Mouse (Mus musculus): ENCODE results near the gene Hist1h4h.
"Not testable (repeated sequence)": the region's sequence is repeated elsewhere in the genome, so short reads cannot be mapped to it uniquely, and the experiment has no call there.

Gene Hist1h4h

DNA sequence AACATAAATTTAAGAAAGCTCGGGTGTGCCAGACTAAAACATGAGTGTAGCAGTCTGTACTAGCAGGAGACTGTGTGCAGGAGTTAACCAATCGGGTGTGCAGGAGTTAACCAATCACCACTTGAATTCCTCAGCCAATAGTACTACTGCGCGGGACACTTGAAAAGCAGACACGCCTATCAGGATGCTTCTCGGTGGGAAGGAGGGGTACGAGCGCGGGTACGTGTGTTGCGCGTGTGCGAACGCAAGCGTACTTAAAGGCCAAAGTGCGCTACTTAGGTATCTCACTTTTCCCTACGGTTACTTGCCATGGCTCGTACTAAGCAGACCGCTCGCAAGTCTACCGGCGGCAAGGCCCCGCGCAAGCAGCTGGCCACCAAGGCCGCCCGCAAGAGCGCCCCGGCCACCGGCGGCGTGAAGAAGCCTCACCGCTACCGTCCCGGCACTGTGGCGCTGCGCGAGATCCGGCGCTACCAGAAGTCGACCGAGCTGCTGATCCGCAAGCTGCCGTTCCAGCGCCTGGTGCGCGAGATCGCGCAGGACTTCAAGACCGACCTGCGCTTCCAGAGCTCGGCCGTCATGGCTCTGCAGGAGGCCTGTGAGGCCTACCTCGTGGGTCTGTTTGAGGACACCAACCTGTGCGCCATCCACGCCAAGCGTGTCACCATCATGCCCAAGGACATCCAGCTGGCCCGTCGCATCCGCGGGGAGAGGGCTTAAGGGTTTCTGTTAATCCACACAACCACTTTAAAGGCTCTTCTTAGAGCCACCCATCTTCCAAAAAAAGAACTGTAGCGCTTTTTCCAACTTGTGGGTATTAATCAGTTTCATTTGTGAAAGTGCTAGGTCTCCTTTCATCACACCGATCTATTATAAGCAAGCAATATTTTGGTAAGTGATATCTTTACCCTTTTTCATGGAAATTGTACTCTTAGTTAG is 4.6 kb downstream of the Hist1h4h start, which contains the start of gene Hist1h3g:
Gene Hist1h3g, plus strand, starts transcription at position 286 of the 939 bp plus-strand sequence.
- not testable (repeated sequence) for DNase-seq (ENCODE audit: low read depth, low spot score)

DNA sequence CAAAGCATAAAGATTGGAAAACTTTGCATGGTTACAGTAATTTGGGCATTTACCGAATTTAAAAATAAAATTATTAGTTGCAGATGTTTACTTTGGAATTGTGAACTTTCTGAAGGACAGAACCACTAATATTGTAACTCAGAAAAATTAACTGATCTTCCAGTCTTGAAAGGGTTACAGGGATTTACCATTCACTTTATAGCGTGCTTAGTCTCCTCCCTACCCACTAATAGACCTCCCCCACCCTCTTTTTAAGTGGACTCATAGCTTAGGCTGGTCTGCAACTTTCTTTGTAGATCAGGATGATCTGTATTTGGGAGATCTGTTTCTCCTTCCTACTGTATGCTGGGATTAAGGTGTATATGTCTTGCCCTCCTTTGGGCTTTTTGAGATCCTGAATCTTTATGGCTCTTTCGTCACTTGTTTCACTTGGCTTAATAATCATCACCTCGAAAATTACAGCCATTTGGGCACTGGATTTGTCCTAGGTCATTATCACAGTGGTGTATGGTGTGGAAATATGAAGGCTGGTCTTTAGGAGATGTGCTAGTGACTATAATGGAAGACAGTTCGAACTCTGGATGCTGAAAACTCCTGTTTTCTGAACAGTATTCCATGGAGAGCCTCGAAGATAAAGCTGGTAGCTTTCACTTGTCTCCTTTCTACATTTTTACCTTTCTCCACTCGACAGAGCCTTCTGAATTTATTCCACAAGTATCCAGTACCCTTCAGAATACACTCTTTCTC is 5.4 kb downstream of the Hist1h4h start:
- no peak for DNase-seq (ENCODE audit: low read depth, low spot score)

DNA sequence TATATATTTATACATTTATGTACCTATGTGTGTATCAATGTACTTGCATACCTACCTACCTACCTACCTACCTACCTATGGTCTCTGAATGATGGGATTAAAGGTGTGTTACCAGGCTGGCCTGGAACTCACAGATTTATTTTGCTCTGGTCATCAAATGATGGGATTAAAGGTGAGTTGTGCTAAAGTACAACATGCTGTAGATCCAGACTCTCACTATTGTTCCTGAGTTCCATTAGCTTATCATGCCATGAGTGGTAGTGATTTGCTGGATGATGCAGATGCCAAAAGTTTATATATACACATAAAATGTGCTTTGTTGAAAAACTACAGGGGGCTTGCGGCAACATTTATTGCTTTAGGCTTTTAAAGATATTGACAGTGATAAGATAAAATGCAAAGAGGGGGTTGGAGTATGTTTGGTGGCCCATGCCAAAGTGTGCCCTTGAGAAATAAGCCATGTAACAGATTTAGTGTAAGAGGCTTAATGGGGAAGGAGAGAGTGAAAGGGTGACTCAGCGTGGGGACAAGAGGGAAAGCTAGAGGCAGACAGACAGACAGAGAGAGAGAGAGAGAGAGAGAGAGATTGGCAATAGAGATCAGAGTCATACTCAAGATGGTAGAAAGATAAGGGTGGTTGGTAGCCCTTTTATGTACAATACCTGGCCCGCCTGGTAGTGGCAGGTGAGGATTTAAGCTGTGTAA is 6.3 kb downstream of the Hist1h4h start:
- no peak for DNase-seq (ENCODE audit: low read depth, low spot score)

DNA sequence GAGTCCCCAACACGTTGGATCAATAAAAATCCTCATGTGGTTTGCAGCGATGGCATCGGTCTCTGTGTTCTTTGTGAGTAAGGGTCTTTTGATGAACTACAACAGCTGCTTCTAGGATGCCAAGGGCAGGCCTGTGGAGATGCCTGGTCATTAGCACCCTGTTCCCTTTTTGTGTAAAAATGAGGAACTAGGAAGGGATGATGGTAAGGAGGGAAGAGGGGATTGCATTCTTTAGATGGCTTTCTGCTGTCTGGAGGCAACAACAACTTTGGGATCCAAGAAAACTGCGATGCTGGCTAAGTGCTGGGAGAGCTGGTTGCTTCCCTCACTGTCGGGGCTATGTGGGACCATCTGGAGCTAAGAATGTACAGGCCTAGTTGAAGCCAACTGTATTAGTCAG is 7.4 kb downstream of the Hist1h4h start:
- no peak for DNase-seq (ENCODE audit: low read depth, low spot score)

DNA sequence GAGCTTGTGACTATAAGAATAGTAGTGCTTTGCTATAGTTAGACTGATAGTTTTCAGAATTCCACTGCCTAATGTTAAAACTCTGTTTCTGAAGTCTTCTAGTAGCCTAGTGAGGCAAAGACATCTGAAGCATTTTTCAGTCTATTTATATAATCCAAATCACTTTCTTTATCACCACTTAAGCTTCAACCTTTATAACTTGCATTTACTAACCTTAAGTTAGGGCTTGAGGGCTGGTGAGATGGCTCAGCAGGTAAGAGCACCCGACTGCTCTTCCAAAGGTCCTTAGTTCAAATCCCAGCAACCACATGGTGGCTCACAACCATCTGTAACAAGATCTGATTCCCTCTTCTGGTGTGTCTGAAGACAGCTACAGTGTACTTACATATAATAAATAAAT is 9.0 kb downstream of the Hist1h4h start:
- not testable (repeated sequence) for DNase-seq (ENCODE audit: low read depth, low spot score)

DNA sequence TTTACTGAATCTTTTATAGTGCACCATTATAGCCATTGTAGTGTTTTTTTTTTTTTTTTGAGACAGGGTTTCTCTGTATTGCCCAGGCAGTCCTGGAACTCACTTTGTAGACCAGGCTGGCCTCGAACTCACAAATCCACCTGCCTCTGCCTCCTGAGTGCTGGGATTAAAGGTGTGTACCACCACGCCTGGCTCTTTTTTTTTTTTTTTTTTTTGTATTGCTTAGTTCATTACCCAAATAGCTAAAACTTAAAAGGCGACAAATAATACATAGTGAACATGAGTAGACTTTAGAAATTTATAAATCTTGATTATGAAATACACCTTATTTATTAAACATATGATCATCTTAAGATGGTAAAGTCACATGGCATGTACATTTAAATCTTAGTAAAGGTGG is 10.6 kb downstream of the Hist1h4h start:
- DNase-seq (ENCODE audit: low read depth, low spot score), result no peak

DNA sequence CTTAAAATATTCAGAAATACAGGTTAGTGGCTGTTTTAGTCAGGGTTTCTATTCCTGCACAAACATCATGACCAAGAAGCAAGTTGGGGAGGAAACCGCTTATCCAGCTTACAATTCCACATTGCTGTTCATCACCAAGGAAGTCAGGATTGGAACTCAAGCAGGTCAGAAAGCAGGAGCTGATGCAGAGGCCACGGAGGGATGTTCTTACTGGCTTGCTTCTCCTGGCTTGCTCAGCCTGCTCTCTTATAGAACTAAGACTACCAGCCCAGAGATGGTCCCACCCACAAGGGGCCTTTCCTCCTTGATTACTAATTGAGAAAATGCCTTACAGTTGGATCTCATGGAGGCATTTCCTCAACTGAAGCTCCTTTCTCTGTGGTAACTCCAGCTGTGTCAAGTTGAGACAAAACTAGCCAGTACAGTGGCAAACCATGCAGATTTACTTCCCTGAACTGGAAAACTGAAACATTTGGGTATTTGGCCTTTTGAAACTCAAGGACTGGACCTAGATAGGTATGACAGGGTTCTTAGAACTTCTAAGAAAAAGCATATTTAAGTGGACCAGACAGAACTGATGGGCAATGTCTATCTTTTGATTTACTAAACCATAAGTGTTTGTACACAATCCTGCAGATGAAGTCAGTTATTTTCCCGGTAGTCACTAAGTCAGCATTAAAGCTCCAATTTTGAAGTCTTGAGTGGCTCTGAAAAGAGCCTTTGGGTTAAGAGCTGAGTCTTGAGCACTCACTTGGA is 11.6 kb downstream of the Hist1h4h start:
- not testable (repeated sequence) for DNase-seq (ENCODE audit: low read depth, low spot score)

DNA sequence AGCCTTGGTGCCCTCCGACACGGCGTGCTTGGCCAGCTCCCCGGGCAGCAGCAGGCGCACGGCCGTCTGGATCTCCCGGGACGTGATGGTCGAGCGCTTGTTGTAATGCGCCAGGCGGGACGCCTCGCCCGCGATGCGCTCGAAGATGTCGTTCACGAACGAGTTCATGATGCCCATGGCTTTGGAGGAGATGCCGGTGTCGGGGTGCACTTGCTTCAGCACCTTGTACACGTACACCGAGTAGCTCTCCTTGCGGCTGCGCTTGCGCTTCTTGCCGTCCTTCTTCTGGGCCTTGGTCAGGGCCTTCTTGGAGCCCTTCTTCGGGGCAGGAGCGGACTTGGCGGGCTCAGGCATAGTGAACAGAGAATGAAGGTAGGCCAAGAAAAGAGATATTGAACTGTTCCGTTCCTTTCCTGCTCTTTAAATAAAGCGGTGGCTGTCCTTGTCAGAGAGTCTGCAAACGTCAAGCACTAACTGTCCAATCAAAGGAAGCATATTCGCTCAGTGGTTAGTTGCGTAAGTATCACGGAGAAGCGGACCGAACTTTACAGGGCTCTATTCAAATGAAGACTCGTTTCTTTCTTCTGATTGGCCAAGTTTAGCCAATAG is 12.3 kb downstream of the Hist1h4h start, which contains the start of gene Hist1h2bh:
Gene Hist1h2bh, minus strand, starts transcription at position 394 of the 609 bp plus-strand sequence.
- DNase-seq (ENCODE audit: low read depth, low spot score), result not testable (repeated sequence)

DNA sequence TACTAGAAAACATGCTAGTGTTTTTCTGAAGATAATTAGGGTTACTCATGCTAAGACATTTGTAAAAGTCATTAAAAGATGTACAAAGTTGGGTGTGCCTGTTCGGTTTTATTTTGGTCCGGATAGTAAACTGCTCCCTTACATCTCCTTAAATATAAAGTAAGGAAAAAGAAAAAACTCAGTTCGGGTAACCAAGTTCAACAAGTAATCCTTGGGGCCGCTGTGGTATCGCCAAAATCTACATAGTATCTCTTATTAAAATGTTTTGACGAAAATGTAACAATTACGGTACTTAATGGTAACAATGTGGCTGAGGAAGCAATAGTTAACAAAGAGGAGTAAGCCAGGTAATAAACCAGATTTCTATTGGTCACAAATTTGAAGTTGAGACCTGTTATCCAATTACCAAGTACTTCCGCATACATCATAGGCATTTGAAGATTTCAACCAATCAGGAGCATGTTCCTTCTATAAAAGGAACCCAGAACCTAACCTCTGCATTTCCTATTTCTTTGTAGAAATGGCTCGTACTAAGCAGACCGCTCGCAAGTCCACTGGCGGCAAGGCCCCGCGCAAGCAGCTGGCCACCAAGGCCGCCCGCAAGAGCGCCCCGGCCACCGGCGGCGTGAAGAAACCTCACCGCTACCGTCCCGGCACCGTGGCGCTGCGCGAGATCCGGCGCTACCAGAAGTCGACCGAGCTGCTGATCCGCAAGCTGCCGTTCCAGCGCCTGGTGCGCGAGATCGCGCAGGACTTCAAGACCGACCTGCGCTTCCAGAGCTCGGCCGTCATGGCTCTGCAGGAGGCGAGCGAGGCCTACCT is 13.3 kb downstream of the Hist1h4h start, which contains the start of gene Hist1h3f:
Gene Hist1h3f, plus strand, starts transcription at position 88 of the 822 bp plus-strand sequence.
- peak; percentile 89 for DNase-seq (ENCODE audit: low read depth, low spot score)

DNA sequence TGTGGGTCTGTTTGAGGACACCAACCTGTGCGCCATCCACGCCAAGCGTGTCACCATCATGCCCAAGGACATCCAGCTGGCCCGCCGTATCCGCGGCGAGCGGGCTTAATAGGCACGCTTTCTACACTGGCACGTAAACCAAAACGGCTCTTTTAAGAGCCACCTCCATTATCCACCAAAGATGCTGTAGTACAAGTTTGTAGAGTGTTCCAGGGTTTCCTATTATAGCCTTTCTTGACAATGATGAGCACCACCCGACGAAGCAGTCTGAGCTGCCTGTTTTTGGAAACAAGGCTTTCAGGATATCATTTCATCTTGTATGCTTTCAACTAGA is 13.9 kb downstream of the Hist1h4h start:
- not testable (repeated sequence) for DNase-seq (ENCODE audit: low read depth, low spot score)

DNA sequence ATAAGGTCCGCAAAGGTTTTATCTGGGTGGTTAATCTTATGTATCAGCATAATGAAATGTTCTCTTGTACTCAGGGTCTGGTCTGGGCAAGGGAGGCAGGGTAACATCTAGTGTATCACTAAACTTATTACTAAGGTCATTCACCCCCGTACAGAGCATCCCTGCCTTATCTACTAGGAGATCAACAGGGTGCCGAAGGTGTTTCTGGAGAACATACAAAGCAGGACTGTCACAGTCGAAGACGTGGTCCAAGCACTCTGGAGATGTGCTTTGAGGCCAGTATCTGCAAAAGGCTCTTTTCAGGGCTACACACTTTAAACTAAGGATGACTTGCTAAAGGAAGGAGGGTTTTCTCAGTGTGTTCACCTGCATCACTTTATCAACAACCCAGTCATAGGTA is 15.8 kb downstream of the Hist1h4h start:
- no peak for DNase-seq (ENCODE audit: low read depth, low spot score)

DNA sequence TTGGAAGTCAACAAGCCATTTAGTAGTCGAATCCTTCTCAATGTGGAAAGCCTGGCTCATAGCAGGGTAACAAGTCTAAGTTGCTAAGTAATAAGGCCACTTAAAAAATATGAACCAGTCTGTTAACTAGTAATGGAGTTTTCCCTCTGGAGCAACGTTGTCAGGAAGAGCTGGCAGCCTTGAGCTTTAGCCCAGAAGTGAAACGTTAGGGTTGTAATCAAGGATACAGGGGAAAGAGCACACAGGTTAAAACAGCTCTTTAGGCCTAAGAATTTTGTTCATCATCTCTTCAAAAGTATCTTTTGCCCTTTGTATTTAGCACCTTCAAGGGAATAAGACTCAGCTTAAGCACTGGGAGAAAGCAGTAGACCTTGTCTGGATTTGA is 19.9 kb downstream of the Hist1h4h start:
- no peak for DNase-seq (ENCODE audit: low read depth, low spot score)

DNA sequence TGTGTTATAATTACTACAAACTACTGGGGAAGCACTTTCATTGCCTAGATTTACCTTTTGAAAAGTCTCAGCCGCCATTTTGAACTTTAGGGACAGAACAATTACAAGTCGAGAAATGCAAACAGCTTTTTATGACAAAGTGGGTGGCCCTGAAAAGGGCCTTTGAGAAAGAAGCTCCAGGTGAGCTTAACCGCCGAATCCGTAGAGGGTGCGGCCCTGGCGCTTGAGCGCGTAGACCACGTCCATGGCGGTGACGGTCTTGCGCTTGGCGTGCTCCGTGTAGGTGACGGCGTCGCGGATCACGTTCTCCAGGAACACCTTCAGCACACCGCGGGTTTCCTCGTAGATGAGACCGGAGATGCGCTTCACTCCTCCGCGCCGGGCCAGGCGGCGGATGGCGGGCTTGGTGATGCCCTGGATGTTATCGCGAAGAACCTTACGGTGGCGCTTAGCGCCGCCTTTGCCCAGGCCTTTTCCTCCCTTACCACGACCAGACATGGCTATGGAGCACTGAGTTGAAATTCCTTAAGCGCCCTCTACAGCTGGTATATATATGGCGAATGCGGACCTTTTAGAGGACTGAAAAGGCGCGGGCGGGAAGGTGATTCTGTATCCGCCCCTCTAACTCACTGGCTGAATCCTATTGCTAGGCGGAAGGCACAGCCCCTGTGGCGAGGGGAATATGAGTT is 20.4 kb downstream of the Hist1h4h start, which contains the start of gene Hist1h4f:
Gene Hist1h4f, minus strand, starts transcription at position 503 of the 689 bp plus-strand sequence.
- DNase-seq (ENCODE audit: low read depth, low spot score), result peak; percentile 82

DNA sequence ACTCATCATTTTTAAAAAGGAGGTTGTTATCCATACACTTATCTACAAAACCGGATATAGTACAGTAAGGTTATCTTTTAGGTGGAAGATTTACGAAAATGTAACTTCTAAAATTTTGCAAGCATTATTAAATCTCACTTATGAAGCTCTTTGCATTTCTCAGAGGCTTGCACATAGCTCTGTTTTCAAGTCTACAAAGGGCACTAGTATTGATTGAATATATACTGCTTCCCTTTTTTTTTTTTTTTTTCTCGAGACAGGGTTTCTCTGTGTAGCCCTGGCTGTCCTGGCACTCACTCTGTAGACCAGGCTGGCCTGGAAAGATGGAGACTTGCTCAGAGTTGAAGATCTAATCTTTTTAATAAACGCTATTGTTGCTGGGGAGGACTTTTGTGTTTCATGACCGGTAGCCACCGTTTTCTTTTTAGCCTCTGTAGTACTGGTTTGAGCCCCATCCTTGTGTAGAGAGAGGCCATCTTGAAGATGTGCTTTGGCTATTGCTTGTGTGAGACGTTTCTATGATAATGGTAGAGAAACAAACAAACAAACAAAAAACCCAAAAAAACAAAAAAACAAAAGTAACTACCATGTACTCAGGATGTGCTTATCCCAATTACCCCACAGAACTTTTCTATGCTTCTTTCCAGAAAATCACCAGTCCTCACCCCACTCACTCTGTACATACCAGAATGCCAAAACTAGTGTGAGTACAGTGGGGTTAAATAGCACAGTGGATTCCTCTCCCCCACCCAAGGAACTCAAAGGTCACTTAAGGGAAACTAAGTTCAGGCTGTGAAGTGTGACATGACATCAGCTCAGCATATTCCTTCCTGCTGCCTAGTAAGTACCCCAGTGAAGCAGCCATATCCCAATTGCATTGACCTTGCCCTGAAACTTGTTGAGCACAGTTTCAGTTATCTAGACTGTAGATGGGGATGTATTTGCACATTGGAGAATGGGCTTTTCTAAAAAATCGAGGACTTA is 21.4 kb downstream of the Hist1h4h start:
- DNase-seq (ENCODE audit: low read depth, low spot score), result no peak

DNA sequence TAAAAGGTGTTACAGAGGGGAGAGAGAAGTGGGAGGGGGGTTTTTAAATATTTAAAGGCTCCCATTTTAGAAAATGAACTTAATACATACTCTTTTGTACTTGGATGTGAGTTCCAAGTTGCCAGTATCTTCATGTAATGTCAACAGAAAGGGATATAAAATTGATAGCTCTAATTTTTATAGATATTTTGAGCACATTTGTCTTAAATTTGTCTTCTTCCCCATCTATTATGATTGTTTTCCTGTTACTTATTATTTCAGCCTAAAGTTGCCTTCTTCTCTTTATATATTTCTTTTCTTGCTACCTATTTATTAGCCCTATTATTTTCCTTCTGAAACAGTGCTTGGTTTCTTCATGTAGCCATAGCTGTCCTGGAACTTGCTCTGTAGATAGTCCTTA is 22.1 kb downstream of the Hist1h4h start, which contains the start of gene Hist1h1d:
Gene Hist1h1d, plus strand, starts transcription at position 301 of the 400 bp plus-strand sequence.
- DNase-seq (ENCODE audit: low read depth, low spot score), result no peak

DNA sequence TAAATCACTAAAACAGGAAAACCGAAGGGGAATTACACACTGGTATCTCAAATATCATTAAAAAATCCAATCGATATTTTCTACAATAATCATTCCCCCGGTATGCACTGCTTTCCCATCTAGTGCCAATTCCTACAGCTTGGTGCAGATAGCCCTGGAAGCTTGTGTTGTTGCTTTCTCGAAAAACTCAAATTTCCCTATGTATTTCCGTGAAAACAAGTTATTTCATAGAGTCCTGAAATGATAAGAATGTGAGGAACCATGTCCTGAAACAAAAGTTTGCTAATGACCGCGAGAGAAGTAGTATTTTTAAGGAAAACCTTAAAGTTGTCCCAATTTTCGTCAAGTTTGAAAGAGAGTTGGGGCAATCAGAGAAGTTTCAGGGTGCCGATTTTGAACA is 23.5 kb downstream of the Hist1h4h start:
- DNase-seq (ENCODE audit: low read depth, low spot score), result no peak

DNA sequence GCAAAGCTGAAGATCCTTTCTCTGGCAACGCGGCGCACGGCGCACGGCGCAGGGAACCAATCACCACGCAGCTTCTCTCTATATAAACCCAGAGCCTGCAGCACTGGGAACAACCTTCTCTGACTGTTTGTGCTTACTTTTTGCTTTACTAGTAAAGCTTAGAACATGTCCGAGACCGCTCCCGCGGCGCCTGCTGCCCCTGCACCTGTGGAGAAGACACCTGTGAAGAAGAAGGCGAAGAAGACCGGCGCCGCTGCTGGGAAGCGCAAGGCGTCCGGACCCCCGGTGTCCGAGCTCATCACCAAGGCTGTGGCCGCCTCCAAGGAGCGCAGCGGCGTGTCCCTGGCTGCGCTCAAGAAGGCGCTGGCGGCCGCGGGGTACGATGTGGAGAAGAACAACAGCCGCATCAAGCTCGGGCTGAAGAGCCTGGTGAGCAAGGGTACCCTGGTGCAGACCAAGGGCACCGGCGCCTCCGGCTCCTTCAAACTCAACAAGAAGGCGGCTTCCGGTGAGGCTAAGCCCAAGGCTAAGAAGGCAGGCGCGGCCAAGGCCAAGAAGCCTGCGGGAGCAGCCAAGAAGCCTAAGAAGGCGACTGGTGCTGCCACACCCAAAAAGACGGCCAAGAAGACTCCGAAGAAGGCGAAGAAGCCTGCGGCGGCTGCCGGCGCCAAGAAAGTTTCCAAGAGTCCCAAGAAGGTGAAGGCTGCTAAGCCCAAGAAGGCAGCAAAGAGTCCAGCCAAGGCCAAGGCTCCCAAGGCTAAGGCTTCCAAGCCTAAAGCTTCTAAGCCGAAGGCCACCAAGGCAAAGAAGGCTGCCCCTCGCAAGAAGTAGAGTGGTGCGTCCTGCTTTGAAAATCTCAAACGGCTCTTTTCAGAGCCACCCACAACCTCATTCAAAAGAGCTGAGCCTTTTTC is 24.3 kb downstream of the Hist1h4h start:
- no peak for DNase-seq (ENCODE audit: low read depth, low spot score)
